Mouse (Mus musculus) layer of hippocampus, adult 18-20 months (tissue): ENCODE results near the gene Gper1. TPM values are rescaled to one million over a fixed set of nuclear protein-coding genes. Genes with fewer than 3 reads are reported as not detected.
"Not testable (repeated sequence)": the region's sequence is repeated elsewhere in the genome, so short reads cannot be mapped to it uniquely, and the experiment has no call there.

Experiments
- DNase-seq, 2 experiments: peaks; one replicate each; pipeline ENCODE4 v3.0.0; 2022; ENCODE audit warnings: low spot score in 2 of 2
- total RNA-seq, 2 experiments: library from RNA; stranded (reverse); gene quantifications; 2 replicates each; pipeline ENCODE4 v1.2.3; 2021

The Gper1 gene
- total RNA-seq, 2 experiments from 2014 or later = 2.0 to 4.2 TPM

GRCm38 (mm10) chr5:139390324-139391119 lies 32.4 kb upstream of the Gper1 start:
- DNase-seq = not testable (repeated sequence)

- no peak for DNase-seq
These were observed 31.5 kb upstream of the Gper1 start for GRCm38 (mm10) chr5:139391309-139391990.

- no peak for DNase-seq
These were observed 30.4 kb upstream of the Gper1 start for GRCm38 (mm10) chr5:139392219-139393196.

- DNase-seq = no peak
These were observed 29.8 kb upstream of the Gper1 start for GRCm38 (mm10) chr5:139393197-139393588.

GRCm38 (mm10) chr5:139394399-139394798 lies 28.6 kb upstream of the Gper1 start:
- no peak for DNase-seq

GRCm38 (mm10) chr5:139395528-139395927 lies 27.4 kb upstream of the Gper1 start:
- no peak for DNase-seq

- DNase-seq = no peak
These were observed 25.5 kb upstream of the Gper1 start for GRCm38 (mm10) chr5:139397359-139397916.

- peak; percentile 85 to 96 for DNase-seq
These were observed 24.8 kb upstream of the Gper1 start for GRCm38 (mm10) chr5:139397959-139398753.

GRCm38 (mm10) chr5:139398786-139399185 lies 24.2 kb upstream of the Gper1 start:
- no peak for DNase-seq

- DNase-seq = no peak
These were observed 23.0 kb upstream of the Gper1 start for GRCm38 (mm10) chr5:139399991-139400390.

- no peak for DNase-seq
These were observed 20.8 kb upstream of the Gper1 start for GRCm38 (mm10) chr5:139402106-139402505.

GRCm38 (mm10) chr5:139403692-139404260 lies 19.2 kb upstream of the Gper1 start:
- DNase-seq = no peak

GRCm38 (mm10) chr5:139404801-139405401 lies 18.1 kb upstream of the Gper1 start, which contains the start of gene C130050O18Rik:
Gene C130050O18Rik (plus strand): TSS chr5:139405280.
- DNase-seq = no peak

GRCm38 (mm10) chr5:139405478-139405877 lies 17.5 kb upstream of the Gper1 start:
- no peak for DNase-seq

GRCm38 (mm10) chr5:139405953-139406352 lies 17.0 kb upstream of the Gper1 start:
- DNase-seq = no peak

- DNase-seq = no peak
These were observed 15.6 kb upstream of the Gper1 start for GRCm38 (mm10) chr5:139407121-139407885.

- no peak for DNase-seq
These were observed 14.4 kb upstream of the Gper1 start for GRCm38 (mm10) chr5:139408511-139408910.

- DNase-seq = no peak
These were observed 13.5 kb upstream of the Gper1 start for GRCm38 (mm10) chr5:139409412-139409811.

GRCm38 (mm10) chr5:139410056-139410455 lies 12.9 kb upstream of the Gper1 start:
- no peak for DNase-seq
